Mouse (Mus musculus): ENCODE results near the gene Gpcpd1. TPM values are rescaled to one million over a fixed set of nuclear protein-coding genes. Genes with fewer than 3 reads are reported as not detected.

Gpcpd1 gene
- polyA plus RNA-seq, 1 experiment from 2014 or later: 68.4 TPM

Other genes starting within 250 kb of the Gpcpd1 start
- 4.0 and 4.4 TPM in 2 replicates for gene Prokr2, start 202.3 kb downstream of the Gpcpd1 start, polyA plus RNA-seq (2015; fragmentation: Nextera tagmentation; extraction: Ambion mirVana)
- gene Shld1, start 99.2 kb upstream of the Gpcpd1 start, polyA plus RNA-seq (2015; fragmentation: Nextera tagmentation; extraction: Ambion mirVana): 21.3 and 23.5 TPM in 2 replicates
- gene Chgb, start 193.5 kb upstream of the Gpcpd1 start, polyA plus RNA-seq (2015; fragmentation: Nextera tagmentation; extraction: Ambion mirVana): 113 and 132 TPM in 2 replicates
- gene Trmt6, start 228.3 kb upstream of the Gpcpd1 start, polyA plus RNA-seq (2015; fragmentation: Nextera tagmentation; extraction: Ambion mirVana): 17.7 and 19.8 TPM in 2 replicates
- 4.5 and 5.8 TPM in 2 replicates for gene Mcm8, start 228.4 kb upstream of the Gpcpd1 start, polyA plus RNA-seq (2015; fragmentation: Nextera tagmentation; extraction: Ambion mirVana)

Data from hindbrain, embryonic 16.5 days (tissue).